Mouse (Mus musculus): ENCODE results near the gene Ndufaf1. TPM values are rescaled to one million over a fixed set of nuclear protein-coding genes. Genes with fewer than 3 reads are reported as not detected.
"Not testable (repeated sequence)": the region's sequence is repeated elsewhere in the genome, so short reads cannot be mapped to it uniquely, and the experiment has no call there.

Gene Ndufaf1
- polyA plus RNA-seq, 1 experiment = 19.5 TPM

GRCm38 (mm10) chr2:119644254-119644653, 18.4 kb downstream of the Ndufaf1 start:
- Histone ChIP-seq H3K27me3 (ENCODE audit: control insufficient read depth, insufficient read depth, insufficient read length) (no peaks in the 10 kb centered on the region), H3K4me2 (ENCODE audit: low read depth) (no peak overlapping the region), H3ac (ENCODE audit: control insufficient read depth, insufficient read length) (no peak overlapping the region), H3K36me3 (ENCODE audit: control insufficient read depth, insufficient read depth) (peaks cover 38% of the 10 kb centered on the region), H3K79me2 (ENCODE audit: control insufficient read depth, insufficient read depth) (no peaks in the 10 kb centered on the region), H3K4me3 (no peak overlapping the region)
- TF ChIP-seq CEBPB (IDR thresholded peaks at IDR 0.05; ENCODE audit: insufficient read depth, poor library complexity, severe bottlenecking) (no peak), MYOD1 (IDR thresholded peaks at IDR 0.05; ENCODE audit: control insufficient read depth in 1 of 3, insufficient read length in 2 of 3, low read depth in 2 of 3) (no peak), POLR2A (IDR thresholded peaks at IDR 0.05; ENCODE audit: insufficient read length, low read depth) (no peak), MYOG (IDR thresholded peaks at IDR 0.05; ENCODE audit: control insufficient read depth in 1 of 3, insufficient read depth in 1 of 3, insufficient read length in 2 of 3, low read depth in 2 of 3) (no peak), REST (IDR thresholded peaks at IDR 0.05; ENCODE audit: insufficient read depth, insufficient read length) (no peak), SRF (IDR thresholded peaks at IDR 0.05; ENCODE audit: control insufficient read depth, insufficient read length, low read depth) (no peak), USF1 (IDR thresholded peaks at IDR 0.05; ENCODE audit: low read depth) (no peak), POLR2AphosphoS2 (IDR thresholded peaks at IDR 0.05; ENCODE audit: insufficient read length, low read depth) (no peak), E2F4 (IDR thresholded peaks at IDR 0.05; ENCODE audit: insufficient read depth) (no peak), TCF12 (IDR thresholded peaks at IDR 0.05; ENCODE audit: insufficient read depth, poor library complexity, severe bottlenecking) (no peak), TCF3 (IDR thresholded peaks at IDR 0.05; ENCODE audit: insufficient read length, low read depth) (no peak), MAX (IDR thresholded peaks at IDR 0.05; ENCODE audit: low read depth) (no peak)

- Histone ChIP-seq H3K4me2 (ENCODE audit: low read depth) (no peak overlapping the region), H3K79me2 (ENCODE audit: control insufficient read depth, insufficient read depth) (no peaks in the 10 kb centered on the region), H3ac (ENCODE audit: control insufficient read depth, insufficient read length) (no peak overlapping the region), H3K4me3 (no peak overlapping the region), H3K36me3 (ENCODE audit: control insufficient read depth, insufficient read depth) (peaks cover 39% of the 10 kb centered on the region), H3K27me3 (ENCODE audit: control insufficient read depth, insufficient read depth, insufficient read length) (no peaks in the 10 kb centered on the region)
- TF ChIP-seq E2F4 (IDR thresholded peaks at IDR 0.05; ENCODE audit: insufficient read depth) (no peak), REST (IDR thresholded peaks at IDR 0.05; ENCODE audit: insufficient read depth, insufficient read length) (no peak), MYOG (IDR thresholded peaks at IDR 0.05; ENCODE audit: control insufficient read depth in 1 of 3, insufficient read depth in 1 of 3, insufficient read length in 2 of 3, low read depth in 2 of 3) (no peak), POLR2AphosphoS2 (IDR thresholded peaks at IDR 0.05; ENCODE audit: insufficient read length, low read depth) (no peak), SRF (IDR thresholded peaks at IDR 0.05; ENCODE audit: control insufficient read depth, insufficient read length, low read depth) (no peak), MAX (IDR thresholded peaks at IDR 0.05; ENCODE audit: low read depth) (no peak), POLR2A (IDR thresholded peaks at IDR 0.05; ENCODE audit: insufficient read length, low read depth) (no peak), MYOD1 (IDR thresholded peaks at IDR 0.05; ENCODE audit: control insufficient read depth in 1 of 3, insufficient read length in 2 of 3, low read depth in 2 of 3) (no peak), USF1 (IDR thresholded peaks at IDR 0.05; ENCODE audit: low read depth) (no peak), TCF12 (IDR thresholded peaks at IDR 0.05; ENCODE audit: insufficient read depth, poor library complexity, severe bottlenecking) (no peak), TCF3 (IDR thresholded peaks at IDR 0.05; ENCODE audit: insufficient read length, low read depth) (no peak), CEBPB (IDR thresholded peaks at IDR 0.05; ENCODE audit: insufficient read depth, poor library complexity, severe bottlenecking) (no peak)
Observed at GRCm38 (mm10) chr2:119641214-119641912, 21.3 kb downstream of the Ndufaf1 start.

- no peak for TF ChIP-seq USF1 (IDR thresholded peaks at IDR 0.05; ENCODE audit: low read depth)
- no peak for TF ChIP-seq CEBPB (IDR thresholded peaks at IDR 0.05; ENCODE audit: insufficient read depth, poor library complexity, severe bottlenecking)
- TF ChIP-seq MYOG (IDR thresholded peaks at IDR 0.05; ENCODE audit: control insufficient read depth in 1 of 3, insufficient read depth in 1 of 3, insufficient read length in 2 of 3, low read depth in 2 of 3) = no peak
- no peak for TF ChIP-seq POLR2A (IDR thresholded peaks at IDR 0.05; ENCODE audit: insufficient read length, low read depth)
- H3K4me2 ChIP-seq (ENCODE audit: low read depth) = no peak overlapping the region
- H3K27me3 ChIP-seq (ENCODE audit: control insufficient read depth, insufficient read depth, insufficient read length) = no peaks in the 10 kb centered on the region
Observed at GRCm38 (mm10) chr2:119636781-119637180, 25.8 kb downstream of the Ndufaf1 start.

GRCm38 (mm10) chr2:119621302-119621701, 41.3 kb downstream of the Ndufaf1 start:
- no peak for TF ChIP-seq MAX (IDR thresholded peaks at IDR 0.05; ENCODE audit: low read depth)
- TF ChIP-seq CEBPB (IDR thresholded peaks at IDR 0.05; ENCODE audit: insufficient read depth, poor library complexity, severe bottlenecking) = no peak
- TF ChIP-seq POLR2A (IDR thresholded peaks at IDR 0.05; ENCODE audit: insufficient read length, low read depth) = no peak
- TF ChIP-seq MYOG (IDR thresholded peaks at IDR 0.05; ENCODE audit: control insufficient read depth in 1 of 3, insufficient read depth in 1 of 3, insufficient read length in 2 of 3, low read depth in 2 of 3) = no peak
- Histone ChIP-seq H3K36me3 (ENCODE audit: control insufficient read depth, insufficient read depth) (no peaks in the 10 kb centered on the region), H3K79me2 (ENCODE audit: control insufficient read depth, insufficient read depth) (peaks cover 31% of the 10 kb centered on the region), H3K27me3 (ENCODE audit: control insufficient read depth, insufficient read depth, insufficient read length) (no peaks in the 10 kb centered on the region), H3K4me3 (peak overlapping the region; percentile 89), H3K4me2 (ENCODE audit: low read depth) (peak overlapping the region; percentile 5), H3ac (ENCODE audit: control insufficient read depth, insufficient read length) (no peak overlapping the region)

More at GRCm38 (mm10) chr2:119636781-119637180, 25.8 kb downstream of the Ndufaf1 start:
- Histone ChIP-seq H3ac (ENCODE audit: control insufficient read depth, insufficient read length) (no peak overlapping the region), H3K4me3 (no peak overlapping the region), H3K79me2 (ENCODE audit: control insufficient read depth, insufficient read depth) (no peaks in the 10 kb centered on the region), H3K36me3 (ENCODE audit: control insufficient read depth, insufficient read depth) (peaks cover 30% of the 10 kb centered on the region)

- H3K36me3 ChIP-seq (ENCODE audit: control insufficient read depth, insufficient read depth); H3ac ChIP-seq (ENCODE audit: control insufficient read depth, insufficient read length); H3K27me3 ChIP-seq (ENCODE audit: control insufficient read depth, insufficient read depth, insufficient read length): not testable (repeated sequence)
- Histone ChIP-seq H3K4me3 (peak overlapping the region; percentile 89), H3K79me2 (ENCODE audit: control insufficient read depth, insufficient read depth) (peaks cover 31% of the 10 kb centered on the region), H3K4me2 (ENCODE audit: low read depth) (peak overlapping the region; percentile 71)
Observed at GRCm38 (mm10) chr2:119619002-119619401, 43.6 kb downstream of the Ndufaf1 start.
